Mouse (Mus musculus): ENCODE data around the gene Cxxc4.

- TF ChIP-seq CTCF (IDR thresholded peaks at IDR 0.05; ENCODE audit: insufficient read depth, low read depth, low read length) (no peak), POLR2A (IDR thresholded peaks at IDR 0.05; ENCODE audit: insufficient read depth, low read depth, low read length) (no peak)
These were observed 22.4 kb downstream of the Cxxc4 start for GRCm38 (mm10) chr3:134258715-134259114.

Data from olfactory bulb, adult 2 months (tissue).